Mouse (Mus musculus) kidney, adult 2 months (tissue): ENCODE measurements at regions not wholly inside any gene's neighbourhood (a gene's known extent, or its start where the extent isn't known, plus 50 kb on each side); places are given as distances from the start of the nearest gene placed in this dataset.

ENCODE experiments used
- DNase-seq: peaks from one replicate; pipeline ENCODE4 v3.0.0; 2021
- H3K27ac ChIP-seq: fragments of 200-500 bp; 2 replicates; pipeline ENCODE4 v1.5.1; 2012; ENCODE audit warnings: low read depth, low read length, control low read depth, inconsistent platforms; ENCODE audit not compliant: insufficient read depth
- H3K27me3 ChIP-seq: fragments of 200-500 bp; replicated peaks from 2 replicates; pipeline ENCODE4 v1.6.1; 2012; ENCODE audit warnings: mild to moderate bottlenecking, moderate library complexity, low read length, inconsistent platforms; ENCODE audit not compliant: control insufficient read depth, insufficient read depth
- H3K36me3 ChIP-seq: fragments of 200-500 bp; 2 replicates; pipeline ENCODE4 v1.6.1; 2012; ENCODE audit warnings: mild to moderate bottlenecking, moderate library complexity, low read length, inconsistent platforms; ENCODE audit not compliant: control insufficient read depth, insufficient read depth
- H3K4me1 ChIP-seq: fragments of 200-500 bp; 2 replicates; pipeline ENCODE4 v1.6.1; 2011; ENCODE audit warnings: low read length; ENCODE audit not compliant: control insufficient read depth, insufficient read depth
- H3K4me3 ChIP-seq: fragments of 200-500 bp; 2 replicates; pipeline ENCODE4 v1.5.1; 2011; ENCODE audit warnings: mild to moderate bottlenecking, low read depth, low read length, control low read depth; ENCODE audit not compliant: insufficient read depth
- CTCF ChIP-seq: fragments of 200-500 bp; conservative IDR thresholded peaks from 2 replicates; pipeline ENCODE4 v1.5.1; 2011; ENCODE audit warnings: low read depth, mild to moderate bottlenecking, control low read depth, low read length, moderate library complexity, mixed read lengths; ENCODE audit not compliant: insufficient read depth, insufficient read length
- POLR2A ChIP-seq: fragments of 200-500 bp; IDR thresholded peaks from one replicate; pipeline ENCODE4 v1.6.1; 2011; ENCODE audit warnings: low read depth, low read length, control low read depth
- WGBS: fragments of 180-500 bp; shearing (Covaris S2); methylation state at CpG from one replicate; pipeline ENCODE4 v1.1.7; 2018; 5-methylcytosine and 5-hydroxymethylcytosine counted together

DNA sequence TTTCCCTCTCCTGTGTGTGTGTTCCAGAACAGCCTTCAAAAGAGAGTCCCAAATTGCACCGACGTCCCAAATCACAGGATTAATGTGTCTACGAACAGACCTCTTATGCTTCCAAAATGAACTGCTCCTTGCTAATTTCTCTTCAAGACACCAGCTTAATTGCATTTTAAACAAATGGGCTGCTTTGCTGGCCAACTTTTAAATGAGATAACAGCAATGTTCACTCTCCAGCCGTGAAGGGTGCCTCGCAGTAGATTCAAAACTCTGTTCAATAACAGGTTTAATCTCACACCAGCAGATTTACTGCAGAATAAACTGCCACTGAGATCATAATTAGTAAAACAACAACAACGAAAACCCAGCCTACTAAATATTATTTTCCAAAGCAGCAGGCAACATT lies 957.8 kb downstream of the Adgrl2 start:
- H3K36me3 ChIP-seq: no peaks in the 10 kb centered on the region
- DNase-seq: no peak
- no peaks in the 10 kb centered on the region for H3K4me1 ChIP-seq
- H3K27me3 ChIP-seq: no peaks in the 10 kb centered on the region
- H3K27ac ChIP-seq: no peak overlapping the region
- TF ChIP-seq CTCF: no peak
- no peak for TF ChIP-seq POLR2A
- H3K4me3 ChIP-seq: no peak overlapping the region
- whole genome bisulfite sequencing: 80% methylated on average over 6 of the region's 6 CpGs

DNA sequence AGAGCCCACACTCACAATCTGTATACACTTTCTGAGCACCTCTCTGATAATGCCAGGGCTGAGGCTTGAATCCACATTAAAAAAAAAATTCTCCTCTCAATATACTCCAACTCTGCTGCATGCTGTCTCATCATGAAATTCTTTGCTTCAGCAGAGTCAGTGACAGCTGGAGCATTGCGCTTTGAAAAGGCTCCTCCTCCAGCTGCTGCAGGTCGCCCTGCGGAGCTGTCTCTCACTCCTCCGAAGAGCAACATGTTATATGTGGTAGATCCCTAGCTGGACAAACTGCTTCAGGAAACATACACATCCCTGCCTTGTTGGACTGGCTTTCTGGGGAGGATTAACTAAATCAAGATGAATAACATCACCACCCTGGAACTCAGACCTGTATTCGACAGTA lies 984.5 kb downstream of the Adgrl2 start:
- H3K4me3 ChIP-seq: no peak overlapping the region
- H3K27ac ChIP-seq: no peak overlapping the region
- H3K36me3 ChIP-seq: no peaks in the 10 kb centered on the region
- no peaks in the 10 kb centered on the region for H3K4me1 ChIP-seq
- no peak for DNase-seq
- no peaks in the 10 kb centered on the region; the same call in 1 of the 2 replicates for H3K27me3 ChIP-seq
- TF ChIP-seq POLR2A (no peak), CTCF (no peak)
- 27% methylated on average over 5 of the region's 5 CpGs for WGBS

DNA sequence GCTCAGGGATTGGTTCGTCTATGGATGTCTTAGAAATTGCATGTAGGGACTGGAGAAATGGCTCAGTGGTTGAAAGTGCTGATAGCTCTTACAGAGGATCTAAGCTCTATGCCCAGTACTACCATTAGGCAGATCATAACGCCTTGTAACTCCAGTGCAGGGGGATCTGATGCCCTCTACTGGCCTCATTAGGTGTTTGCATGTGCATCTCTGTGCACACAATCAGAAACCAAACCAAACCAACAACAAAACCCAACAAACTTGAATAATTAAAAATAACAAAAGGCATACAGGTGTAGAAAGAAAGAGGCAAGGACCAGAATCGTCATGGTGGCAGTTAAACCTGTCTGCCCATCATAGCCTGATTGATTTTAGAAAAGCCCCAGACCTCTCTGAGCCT lies 986.3 kb downstream of the Adgrl2 start:
- no peaks in the 10 kb centered on the region for H3K4me1 ChIP-seq
- WGBS: 69% methylated on average over 3 of the region's 3 CpGs
- TF ChIP-seq POLR2A: no peak
- TF ChIP-seq CTCF: peak; percentile 47
- H3K36me3 ChIP-seq: no peaks in the 10 kb centered on the region
- H3K27ac ChIP-seq: no peak overlapping the region
- H3K4me3 ChIP-seq: no peak overlapping the region
- H3K27me3 ChIP-seq: no peaks in the 10 kb centered on the region; the same call in 1 of the 2 replicates
- peak; percentile 11 for DNase-seq

DNA sequence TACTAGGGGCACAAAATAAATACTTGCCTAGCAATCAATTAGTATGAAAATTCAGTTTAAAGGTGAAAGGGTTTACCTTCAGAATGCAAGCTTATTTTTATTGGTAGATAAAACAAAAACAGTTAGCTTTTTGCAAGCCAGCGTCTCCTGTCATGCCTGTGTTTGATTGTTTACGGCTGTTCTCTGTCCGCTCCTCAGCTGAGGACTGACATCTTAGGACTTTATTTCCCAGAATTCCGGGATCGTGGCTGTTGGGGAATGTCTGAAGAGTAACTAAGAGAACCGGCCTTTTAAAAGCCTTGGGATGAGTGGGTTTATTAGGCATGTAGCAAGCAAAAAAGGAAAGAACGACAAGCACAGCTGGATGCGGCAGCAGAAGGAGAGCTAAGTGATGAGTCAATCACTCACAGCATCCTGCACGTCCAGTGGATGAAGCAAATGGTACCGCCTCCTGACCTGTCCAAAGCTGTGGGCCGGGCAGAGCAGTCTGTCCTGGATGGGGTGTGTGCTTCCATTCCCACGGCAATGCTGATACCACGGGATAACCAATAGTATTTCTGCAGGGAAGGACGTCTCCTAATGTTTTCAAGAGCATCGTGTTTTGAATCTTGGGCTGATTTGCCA lies 990.9 kb downstream of the Adgrl2 start:
- H3K27ac ChIP-seq: no peak overlapping the region
- H3K36me3 ChIP-seq: no peaks in the 10 kb centered on the region
- DNase-seq: no peak
- TF ChIP-seq POLR2A: no peak
- no peak for TF ChIP-seq CTCF
- H3K27me3 ChIP-seq: no peaks in the 10 kb centered on the region; the same call in 1 of the 2 replicates
- H3K4me3 ChIP-seq: no peak overlapping the region
- H3K4me1 ChIP-seq: no peaks in the 10 kb centered on the region
- 66% methylated on average over 15 of the region's 15 CpGs for WGBS

DNA sequence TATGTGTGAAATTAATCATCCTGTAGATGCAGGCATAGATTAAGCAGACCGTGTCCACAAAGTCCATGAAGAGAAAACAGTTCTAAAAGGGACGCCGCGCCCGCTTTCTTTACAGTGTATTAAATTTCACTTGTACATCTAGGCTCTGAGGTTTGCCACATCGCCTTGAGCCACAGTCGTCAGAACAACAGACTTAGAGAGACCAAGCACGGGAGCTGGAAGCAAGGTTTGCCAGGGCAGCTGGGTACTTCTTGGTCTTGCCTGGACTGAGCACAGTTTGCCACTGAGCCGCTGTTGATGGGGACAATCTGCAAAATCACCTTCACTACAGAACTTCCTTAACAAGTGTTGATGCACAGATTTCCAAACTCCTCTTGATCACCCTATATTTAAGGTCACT lies 998.6 kb downstream of the Adgrl2 start:
- no peaks in the 10 kb centered on the region for H3K36me3 ChIP-seq
- TF ChIP-seq CTCF: no peak
- TF ChIP-seq POLR2A: no peak
- 36% methylated on average over 9 of the region's 9 CpGs for WGBS

DNA sequence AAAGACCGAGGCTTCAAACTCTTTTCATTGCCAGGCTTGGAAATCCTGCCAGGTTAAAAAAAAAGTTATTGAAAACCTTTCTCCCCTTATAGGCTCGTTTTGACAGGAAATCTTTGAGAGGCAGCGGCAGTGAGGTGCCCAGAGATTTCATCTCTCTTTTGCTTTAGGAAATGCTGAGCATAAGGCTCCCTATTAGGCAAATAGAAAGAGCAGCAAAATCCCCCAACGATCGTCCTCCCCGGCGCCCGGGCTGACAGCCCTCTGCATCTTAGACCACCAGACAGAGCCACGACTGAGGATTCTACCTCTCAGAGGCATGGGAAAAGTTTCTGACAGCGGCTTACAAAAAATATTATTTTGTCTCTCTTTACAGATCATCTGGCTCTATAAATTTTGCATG lies 999.5 kb downstream of the Adgrl2 start:
- 24% methylated on average over 10 of the region's 10 CpGs for WGBS
- no peak for DNase-seq
- TF ChIP-seq POLR2A: no peak
- no peak for TF ChIP-seq CTCF
- H3K36me3 ChIP-seq: no peaks in the 10 kb centered on the region
- H3K27me3 ChIP-seq: no peaks in the 10 kb centered on the region
- no peak overlapping the region for H3K4me3 ChIP-seq
- no peaks in the 10 kb centered on the region for H3K4me1 ChIP-seq
- H3K27ac ChIP-seq: no peak overlapping the region

More for the DNA sequence above, 998.6 kb downstream of the Adgrl2 start:
- no peaks in the 10 kb centered on the region for H3K27me3 ChIP-seq
- no peak overlapping the region for H3K4me3 ChIP-seq
- H3K4me1 ChIP-seq: no peaks in the 10 kb centered on the region
- no peak for DNase-seq
- no peak overlapping the region for H3K27ac ChIP-seq

DNA sequence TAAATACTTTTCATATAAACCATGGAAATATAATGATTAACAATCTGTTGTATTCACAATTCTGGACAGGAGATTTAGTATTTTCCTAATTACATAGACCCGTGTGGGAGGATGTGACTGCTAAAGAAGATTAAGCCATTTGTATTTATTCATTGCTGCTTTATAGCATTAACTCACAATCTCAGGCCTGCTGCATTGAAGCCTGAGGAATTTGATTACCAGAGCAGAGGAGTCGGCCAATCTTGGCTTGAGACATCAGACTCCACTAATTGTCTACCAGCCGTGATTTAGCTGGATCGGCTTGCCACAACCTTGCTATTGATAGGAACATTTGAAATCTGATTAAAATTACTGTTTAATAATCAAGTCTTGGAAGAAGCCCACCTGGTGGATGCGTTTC lies 1007.5 kb downstream of the Adgrl2 start:
- WGBS: 67% methylated on average over 5 of the region's 5 CpGs
- Histone ChIP-seq H3K4me3 (no peak overlapping the region), H3K36me3 (no peaks in the 10 kb centered on the region), H3K27ac (no peak overlapping the region), H3K4me1 (no peaks in the 10 kb centered on the region), H3K27me3 (no peaks in the 10 kb centered on the region)
- TF ChIP-seq CTCF (no peak), POLR2A (no peak)
- DNase-seq: no peak
